Mouse (Mus musculus) thymus, postnatal 0 days (tissue): ENCODE data around the gene Spata48. TPM values are rescaled to one million over a fixed set of nuclear protein-coding genes. Genes with fewer than 3 reads are reported as not detected.

ENCODE experiments used
- DNase-seq: peaks from one replicate; pipeline ENCODE4 v3.0.0-alpha.2; 2015; ENCODE audit warnings: low spot score
- polyA plus RNA-seq: library from polyadenylated mRNA; unstranded; fragments of >200 nt; fragmentation: Nextera tagmentation; extraction: Ambion mirVana; gene quantifications from 2 replicates; pipeline ENCODE4 v1.2.1, GENCODE M21; 2015

The Spata48 gene
- polyA plus RNA-seq, result 5.1 and 5.9 TPM in 2 replicates

- peak; percentile 94 for DNase-seq
Measured at GRCm38 (mm10) chr11:11461635-11462560, at the start of gene Spata48, which contains the start of gene Zpbp. TSS of gene Spata48 (plus strand) at chr11:11462094. TSS of gene Zpbp (minus strand) at chr11:11462408.

- no peak for DNase-seq
Measured at GRCm38 (mm10) chr11:11414188-11414587, 47.7 kb upstream of the Spata48 start.

- DNase-seq, result no peak
Measured at GRCm38 (mm10) chr11:11417356-11417755, 44.5 kb upstream of the Spata48 start.

- DNase-seq, result peak; percentile 56
Measured at GRCm38 (mm10) chr11:11455037-11455436, 6.9 kb upstream of the Spata48 start.

- no peak for DNase-seq
Measured at GRCm38 (mm10) chr11:11462561-11462890, 632 bp downstream of the Spata48 start.

GRCm38 (mm10) chr11:11468924-11469323, 7.0 kb downstream of the Spata48 start:
- DNase-seq, result no peak

- no peak for DNase-seq
Measured at GRCm38 (mm10) chr11:11484378-11484777, 22.5 kb downstream of the Spata48 start.

GRCm38 (mm10) chr11:11492044-11492443, 30.1 kb downstream of the Spata48 start:
- DNase-seq, result no peak

- DNase-seq, result no peak
Measured at GRCm38 (mm10) chr11:11495697-11496096, 33.8 kb downstream of the Spata48 start.

GRCm38 (mm10) chr11:11499944-11500343, 38.0 kb downstream of the Spata48 start:
- DNase-seq, result peak; percentile 81

- peak; percentile 84 for DNase-seq
Measured at GRCm38 (mm10) chr11:11506187-11506586, 44.3 kb downstream of the Spata48 start.

GRCm38 (mm10) chr11:11509413-11509812, 47.5 kb downstream of the Spata48 start:
- no peak for DNase-seq

- DNase-seq, result peak; percentile 70
Measured at GRCm38 (mm10) chr11:11512056-11512455, 50.2 kb downstream of the Spata48 start.

- DNase-seq, result peak; percentile 23
Measured at GRCm38 (mm10) chr11:11513008-11513799, 51.3 kb downstream of the Spata48 start.

- no peak for DNase-seq
Measured at GRCm38 (mm10) chr11:11514920-11515319, 53.0 kb downstream of the Spata48 start.

- no peak for DNase-seq
Measured at GRCm38 (mm10) chr11:11517781-11518435, 56.0 kb downstream of the Spata48 start.

GRCm38 (mm10) chr11:11519255-11520243, 57.7 kb downstream of the Spata48 start:
- no peak for DNase-seq

- peak; percentile 87 for DNase-seq
Measured at GRCm38 (mm10) chr11:11521908-11522441, 60.1 kb downstream of the Spata48 start.

GRCm38 (mm10) chr11:11528760-11529159, 66.9 kb downstream of the Spata48 start:
- peak; percentile 77 for DNase-seq

GRCm38 (mm10) chr11:11529165-11529564, 67.3 kb downstream of the Spata48 start:
- no peak for DNase-seq
